Mouse (Mus musculus) macrophage (primary cell): ENCODE results near the gene Sgce. TPM values are rescaled to one million over a fixed set of nuclear protein-coding genes. Genes with fewer than 3 reads are reported as not detected.

ENCODE experiments used
- H3K27ac ChIP-seq: fragments of 350-480 bp; formaldehyde crosslinking; 2 replicates; pipeline ENCODE4 v1.9.0; 2021
- H3K36me3 ChIP-seq: fragments of 350-480 bp; formaldehyde crosslinking; 2 replicates; pipeline ENCODE4 v1.9.0; 2021; ENCODE audit errors: inconsistent target
- H3K4me3 ChIP-seq: fragments of 350-480 bp; formaldehyde crosslinking; 2 replicates; pipeline ENCODE4 v1.9.0; 2021; ENCODE audit errors: inconsistent target
- H3K79me2 ChIP-seq: fragments of 350-480 bp; formaldehyde crosslinking; 2 replicates; pipeline ENCODE4 v1.9.0; 2021; ENCODE audit errors: inconsistent target
- WGBS: methylation state at CpG from one replicate; pipeline ENCODE4 v1.1.7; 2026; ENCODE audit warnings: inconsistent platforms; ENCODE audit not compliant: missing documents; 5-methylcytosine and 5-hydroxymethylcytosine counted together
- polyA plus RNA-seq: library from polyadenylated mRNA; stranded (reverse); fragments of 250-400 nt; gene quantifications from 3 replicates; pipeline ENCODE4 v1.2.4, GENCODE M21; 2018; ENCODE audit warnings: inconsistent platforms

Gene Sgce
- polyA plus RNA-seq, 1 experiment from 2014 or later: 0.16 TPM

DNA sequence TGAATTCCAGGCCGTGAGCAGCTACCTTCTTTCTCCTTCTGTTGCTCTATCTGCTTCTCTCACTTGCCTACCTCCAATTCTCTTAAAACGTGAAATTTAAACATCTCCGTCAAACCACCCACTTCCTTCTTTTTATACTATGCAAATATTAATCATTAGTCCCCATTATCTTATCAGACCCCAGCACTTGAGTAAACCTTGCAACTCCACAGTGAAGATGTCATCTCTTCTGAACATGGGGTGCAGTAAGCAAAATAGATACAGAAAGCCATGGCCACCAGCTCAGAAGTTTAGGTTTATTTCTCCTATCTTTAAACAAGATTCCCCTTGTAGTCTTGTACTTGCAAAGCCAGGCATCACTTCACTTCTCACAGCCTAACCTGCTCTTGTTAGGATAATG, 99.7 kb downstream of the Sgce start:
- Histone ChIP-seq H3K79me2 (no peaks in the 10 kb centered on the region), H3K4me3 (no peak overlapping the region), H3K36me3 (no peaks in the 10 kb centered on the region), H3K27ac (no peak overlapping the region)
- 59% methylated on average over 3 of the region's 3 CpGs for WGBS

DNA sequence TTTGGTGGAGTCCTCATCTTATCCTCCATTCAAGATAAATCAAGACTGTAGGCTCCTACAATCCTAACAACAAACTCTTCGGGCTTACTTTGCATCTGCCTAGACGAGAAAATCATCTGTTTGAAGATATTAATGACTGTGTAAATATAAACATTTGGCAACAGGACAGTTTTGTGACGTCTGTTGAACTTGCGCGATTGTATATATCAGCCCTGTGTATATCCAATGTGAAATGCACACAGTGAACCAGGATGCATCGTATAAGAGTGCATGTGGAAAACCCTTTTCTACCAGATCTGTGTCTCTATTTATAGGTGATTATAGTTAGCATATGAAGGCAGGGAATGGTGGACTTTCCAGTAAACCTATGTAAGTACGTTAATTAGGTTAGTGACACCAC, 104.9 kb downstream of the Sgce start:
- 96% methylated on average over 7 of the region's 7 CpGs for WGBS
- Histone ChIP-seq H3K4me3 (no peak overlapping the region), H3K27ac (no peak overlapping the region), H3K36me3 (no peaks in the 10 kb centered on the region; the same call in 1 of the 2 replicates), H3K79me2 (no peaks in the 10 kb centered on the region)

DNA sequence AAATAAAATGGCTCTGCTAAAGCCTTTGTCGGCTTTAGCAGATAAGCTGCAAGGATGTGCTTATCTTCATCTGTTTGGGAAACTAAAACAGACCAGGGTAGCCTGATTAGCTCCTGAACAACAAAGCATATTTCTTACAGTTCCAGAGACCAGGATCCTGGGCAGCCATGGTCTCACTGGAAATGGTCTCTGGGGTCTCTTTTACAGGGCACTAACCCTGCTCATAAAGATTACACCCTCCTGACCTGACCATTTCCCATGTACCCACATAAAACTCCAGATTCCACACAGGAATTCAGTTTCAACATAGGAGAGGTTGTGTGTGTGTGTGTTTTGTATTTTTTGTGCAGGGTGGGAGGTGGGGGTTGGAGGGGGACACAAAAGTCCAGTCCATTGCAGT, 112.2 kb downstream of the Sgce start:
- no peak overlapping the region for H3K4me3 ChIP-seq
- 100% methylated on average over 1 of the region's 1 CpGs for WGBS
- no peak overlapping the region for H3K27ac ChIP-seq
- H3K36me3 ChIP-seq: no peaks in the 10 kb centered on the region; the same call in 1 of the 2 replicates
- no peaks in the 10 kb centered on the region for H3K79me2 ChIP-seq

DNA sequence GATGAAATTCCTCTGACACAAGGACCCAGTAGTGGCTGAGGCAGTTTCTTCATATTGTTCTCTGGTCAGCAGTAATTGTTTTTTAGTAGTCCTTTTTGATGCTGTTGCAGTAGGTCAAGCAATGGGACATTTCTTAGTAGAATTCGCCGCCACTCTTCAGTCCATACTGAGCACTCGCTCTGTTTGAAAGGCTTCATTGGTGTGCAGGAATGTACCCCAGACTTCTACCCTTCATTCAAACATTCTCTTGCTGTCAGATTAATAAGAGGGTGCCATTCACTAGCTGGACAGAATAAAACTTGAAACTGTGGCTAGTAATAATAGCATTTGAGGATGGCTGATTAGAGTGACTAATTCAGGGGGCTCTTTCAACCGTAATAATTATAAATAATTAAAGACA, 113.8 kb downstream of the Sgce start:
- Histone ChIP-seq H3K4me3 (no peak overlapping the region), H3K36me3 (no peaks in the 10 kb centered on the region; the same call in 1 of the 2 replicates), H3K79me2 (no peaks in the 10 kb centered on the region), H3K27ac (no peak overlapping the region)
- 96% methylated on average over 4 of the region's 4 CpGs for WGBS

DNA sequence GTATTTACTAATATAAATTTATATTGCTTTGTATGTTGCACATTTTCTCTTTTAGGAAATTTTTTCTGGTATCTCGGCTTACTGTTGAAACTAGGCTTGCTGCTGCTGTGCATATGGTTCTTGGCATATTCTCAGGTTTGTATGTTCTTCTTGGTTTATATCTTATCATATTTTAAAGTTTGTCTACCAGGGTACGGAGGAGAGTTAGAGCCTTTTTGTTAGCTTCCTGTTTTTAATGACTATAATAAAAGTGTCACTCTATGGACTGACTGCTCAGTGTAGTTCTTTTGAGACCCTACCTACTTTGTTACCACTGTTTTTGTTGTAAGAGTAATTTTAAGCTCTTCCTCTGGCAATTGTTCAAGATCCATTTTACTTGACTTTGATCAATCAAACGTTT, 115.5 kb downstream of the Sgce start:
- WGBS: 81% methylated on average over 3 of the region's 3 CpGs
- H3K36me3 ChIP-seq: no peaks in the 10 kb centered on the region
- no peak overlapping the region for H3K27ac ChIP-seq
- H3K4me3 ChIP-seq: no peak overlapping the region
- no peaks in the 10 kb centered on the region for H3K79me2 ChIP-seq

Other genes with a start within 250 kb of the Sgce start
- 0.17 to 0.20 TPM in 2 of 3 replicates, not detected in the other for gene Col1a2, start 242.4 kb downstream of the Sgce start, polyA plus RNA-seq
- gene Casd1, start 146.4 kb downstream of the Sgce start, polyA plus RNA-seq: 16.1 to 21.4 TPM (median 18.6 TPM) in 3 replicates
- 0.07 TPM in 1 of 3 replicates, not detected in the others for gene Peg10, start 99 bp upstream of the Sgce start, polyA plus RNA-seq
- 2.7 to 3.5 TPM (median 3.4 TPM) in 3 replicates for gene Ppp1r9a, start 155.7 kb upstream of the Sgce start, polyA plus RNA-seq